Mouse (Mus musculus): ENCODE results near the gene Tmem104.

Gene Tmem104

GRCm38 (mm10) chr11:115202756-115203155, 15.5 kb downstream of the Tmem104 start:
- no peak for DNase-seq

GRCm38 (mm10) chr11:115208126-115208525, 20.8 kb downstream of the Tmem104 start:
- no peak for DNase-seq

DNA sequence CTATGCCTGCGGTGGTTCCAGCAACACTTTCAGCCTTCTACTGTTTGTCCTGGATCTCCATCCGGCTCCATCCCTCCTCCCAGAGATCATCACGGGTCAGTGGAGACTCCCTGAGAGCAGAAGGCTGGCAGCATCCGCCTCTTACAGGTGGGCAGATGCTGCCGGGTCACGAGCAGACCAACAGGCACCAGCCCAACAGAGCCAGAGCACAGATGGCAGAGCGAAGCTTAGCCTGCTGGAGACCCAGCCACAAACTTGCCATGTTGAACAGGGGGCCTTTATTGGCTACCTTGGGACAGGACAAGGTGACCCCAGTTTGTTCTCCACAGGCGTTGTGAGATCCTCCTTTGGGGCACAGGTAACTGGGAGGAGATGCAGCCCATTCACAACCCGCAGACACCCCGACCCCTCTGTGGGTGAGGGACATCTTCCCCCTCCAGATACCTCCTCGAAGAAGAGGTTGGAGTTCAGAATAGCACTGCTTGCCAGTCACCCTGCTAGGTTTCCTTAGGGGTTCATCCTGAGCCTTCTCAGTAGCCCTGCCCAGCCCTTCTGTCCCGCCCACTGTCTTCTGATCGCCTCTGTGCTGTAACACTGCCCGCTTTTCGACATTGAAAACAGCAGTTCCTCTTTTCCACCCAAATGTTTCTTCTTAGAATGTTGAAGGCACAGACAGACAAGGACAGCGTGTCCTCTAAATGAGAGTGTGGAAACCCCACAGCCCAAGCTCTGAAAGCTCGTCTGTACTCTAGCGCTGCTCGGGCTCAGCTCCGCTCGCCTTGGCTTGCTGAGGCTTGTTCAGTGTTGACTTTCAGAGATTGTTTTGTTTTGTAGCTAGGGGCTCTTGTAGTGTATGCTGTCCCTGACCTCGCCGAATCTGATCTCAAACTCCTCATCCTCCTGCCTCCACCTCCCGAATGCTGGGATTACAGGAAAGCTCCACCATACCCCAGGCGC, 21.8 kb downstream of the Tmem104 start:
- no peak for DNase-seq

GRCm38 (mm10) chr11:115209958-115210357, 22.7 kb downstream of the Tmem104 start:
- DNase-seq: no peak

DNA sequence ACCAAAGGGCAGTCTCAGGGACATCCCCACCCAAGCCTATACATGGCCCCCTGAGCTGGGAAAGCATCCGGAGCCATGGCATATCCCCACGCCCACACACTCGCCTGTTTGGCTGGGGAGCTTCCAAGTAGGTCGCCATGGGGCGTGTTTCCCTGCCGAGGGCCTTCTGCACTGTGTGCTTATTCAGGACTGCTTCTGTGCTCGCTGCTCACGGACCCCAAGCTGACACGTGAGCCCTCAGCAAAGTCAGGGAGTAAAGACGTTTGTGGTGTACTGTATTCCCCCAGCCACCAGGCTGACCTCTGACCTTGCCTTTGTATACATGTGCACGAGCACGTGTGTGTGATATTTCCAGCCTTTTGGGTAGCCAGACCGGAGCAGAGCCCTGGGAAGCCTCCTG, 24.8 kb downstream of the Tmem104 start:
- DNase-seq: no peak

- no peak for DNase-seq
Observed at GRCm38 (mm10) chr11:115215123-115215522, 27.8 kb downstream of the Tmem104 start.

DNA sequence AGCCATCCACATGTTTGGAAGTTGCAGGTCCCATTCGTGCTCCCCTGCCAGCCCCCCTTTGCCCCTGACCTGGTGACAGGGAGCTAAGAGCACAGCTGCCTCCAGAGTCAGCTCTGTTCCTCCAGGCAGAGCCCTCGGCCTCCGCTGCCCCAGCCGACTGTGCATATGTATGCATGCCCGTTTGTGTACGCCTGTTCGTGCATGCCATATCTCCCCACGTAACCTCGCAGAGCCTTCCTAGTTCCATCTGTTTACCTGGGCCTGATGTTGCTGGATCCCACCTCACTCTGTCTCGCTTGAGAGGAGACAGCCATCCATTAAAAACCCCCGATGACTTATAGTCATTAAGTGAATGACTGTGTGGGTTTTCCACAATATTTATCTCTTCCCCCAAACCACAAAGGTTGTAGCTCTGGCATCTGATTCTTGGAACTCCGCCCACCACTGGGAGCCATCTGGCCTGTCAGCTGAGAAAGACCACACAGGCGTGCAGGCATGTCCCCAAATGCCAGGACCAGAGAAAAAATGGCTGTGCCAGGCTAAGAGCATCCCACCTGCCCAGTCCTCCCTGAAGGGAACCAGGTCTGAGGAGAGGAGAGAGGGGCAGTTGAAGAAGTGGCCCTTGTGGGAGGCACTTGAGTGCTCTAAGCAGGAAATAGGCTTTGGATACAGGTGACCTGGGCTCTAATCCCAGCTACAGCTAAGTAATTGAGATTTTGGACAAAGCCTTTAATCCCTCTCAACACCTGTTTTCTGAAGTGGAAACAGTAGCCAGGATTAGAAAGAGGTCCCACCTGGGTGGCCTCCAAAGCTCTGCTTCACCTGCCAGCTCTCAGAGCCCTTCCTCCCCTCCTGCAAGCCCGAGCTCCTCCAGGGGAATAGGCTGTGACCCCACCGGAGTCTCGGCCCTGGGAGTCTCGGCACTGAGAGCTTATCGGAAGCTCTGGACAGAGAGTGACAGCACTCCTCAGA, 30.4 kb downstream of the Tmem104 start:
- DNase-seq: no peak

- DNase-seq: no peak
Observed at GRCm38 (mm10) chr11:115219263-115219662, 32.0 kb downstream of the Tmem104 start.

DNA sequence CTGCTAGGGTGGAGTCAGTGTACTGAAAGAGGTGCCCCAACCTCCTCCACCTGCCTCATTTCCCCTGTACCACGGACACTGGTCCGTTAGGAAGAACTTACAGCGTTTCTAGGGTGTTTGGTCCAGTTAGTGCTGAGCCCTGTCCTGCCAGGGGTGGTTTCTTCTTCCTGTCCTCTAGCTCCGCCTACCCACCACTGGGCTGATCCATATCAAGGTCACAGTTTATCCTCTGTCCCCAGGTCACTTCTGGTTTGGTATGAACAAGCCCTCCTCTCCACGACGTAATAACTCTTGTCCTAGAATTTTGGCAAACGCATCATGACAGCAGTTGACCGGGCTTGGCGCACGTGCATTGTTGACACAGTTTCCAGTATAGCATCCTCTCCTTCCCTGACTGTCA, 32.4 kb downstream of the Tmem104 start:
- no peak for DNase-seq

DNA sequence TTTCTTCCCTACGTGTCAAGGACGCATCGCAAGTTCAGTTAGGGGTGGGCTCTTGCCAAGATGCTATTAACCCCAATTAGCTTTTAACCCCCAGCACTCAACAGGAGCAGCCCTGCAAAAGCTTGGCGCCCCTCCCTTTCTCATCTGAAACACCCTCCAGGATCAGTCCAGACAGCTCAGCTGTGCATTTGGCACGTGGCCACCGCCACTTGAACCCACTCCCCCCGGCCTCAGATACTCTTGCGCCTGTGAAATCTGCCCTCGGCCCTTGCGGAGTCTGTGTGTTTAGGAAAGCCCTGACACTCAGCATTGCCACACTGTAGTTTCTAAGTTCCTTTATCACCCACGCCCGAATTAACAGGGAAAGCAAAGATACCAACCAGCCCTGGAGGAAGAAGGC, 34.8 kb downstream of the Tmem104 start:
- DNase-seq: no peak

GRCm38 (mm10) chr11:115222570-115222969, 35.3 kb downstream of the Tmem104 start:
- no peak for DNase-seq

- no peak for DNase-seq
Observed at GRCm38 (mm10) chr11:115223451-115223850, 36.2 kb downstream of the Tmem104 start.

- no peak for DNase-seq
Observed at GRCm38 (mm10) chr11:115223877-115224276, 36.6 kb downstream of the Tmem104 start.

DNA sequence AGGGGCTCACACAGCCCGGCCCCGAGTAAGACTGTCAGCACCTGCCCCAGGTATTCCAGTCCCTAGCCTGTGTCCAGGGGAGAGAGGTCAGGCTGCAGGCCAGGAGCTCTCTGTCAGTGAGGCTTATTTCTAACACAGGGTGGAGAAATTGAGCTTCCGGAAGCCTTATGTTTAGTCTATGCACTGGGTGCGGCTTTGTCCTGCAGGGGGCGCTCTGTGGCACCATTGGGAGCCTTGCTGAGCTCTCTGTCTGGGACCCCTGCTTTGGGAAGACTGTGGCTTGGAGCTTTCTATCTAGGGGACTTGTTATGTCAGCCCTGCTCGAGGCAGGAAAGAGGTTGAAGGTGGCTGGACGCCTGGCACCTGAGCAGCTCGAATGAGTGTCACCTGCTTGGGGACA, 37.6 kb downstream of the Tmem104 start:
- DNase-seq: peak in 1 of 2 experiments; percentile 34

DNA sequence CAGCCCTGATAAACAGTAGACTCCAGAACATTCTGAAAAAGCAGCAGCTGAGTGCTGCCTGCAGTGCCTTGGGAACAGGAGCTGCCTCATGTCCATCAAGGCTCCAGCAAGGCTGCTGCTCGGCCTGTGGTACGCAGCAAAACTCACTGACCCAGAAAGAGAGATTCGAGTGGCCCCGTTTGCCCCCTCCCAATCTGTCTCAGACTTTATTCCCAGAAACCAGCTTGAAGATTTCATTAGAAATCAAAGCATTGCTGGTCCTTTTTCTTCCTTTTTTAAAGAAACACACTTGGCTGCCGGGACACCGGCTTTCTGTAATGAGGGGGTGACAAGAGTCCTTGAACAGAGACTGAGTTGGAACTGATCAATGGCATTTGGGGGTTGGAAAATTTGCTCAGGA, 38.0 kb downstream of the Tmem104 start:
- DNase-seq: no peak

DNA sequence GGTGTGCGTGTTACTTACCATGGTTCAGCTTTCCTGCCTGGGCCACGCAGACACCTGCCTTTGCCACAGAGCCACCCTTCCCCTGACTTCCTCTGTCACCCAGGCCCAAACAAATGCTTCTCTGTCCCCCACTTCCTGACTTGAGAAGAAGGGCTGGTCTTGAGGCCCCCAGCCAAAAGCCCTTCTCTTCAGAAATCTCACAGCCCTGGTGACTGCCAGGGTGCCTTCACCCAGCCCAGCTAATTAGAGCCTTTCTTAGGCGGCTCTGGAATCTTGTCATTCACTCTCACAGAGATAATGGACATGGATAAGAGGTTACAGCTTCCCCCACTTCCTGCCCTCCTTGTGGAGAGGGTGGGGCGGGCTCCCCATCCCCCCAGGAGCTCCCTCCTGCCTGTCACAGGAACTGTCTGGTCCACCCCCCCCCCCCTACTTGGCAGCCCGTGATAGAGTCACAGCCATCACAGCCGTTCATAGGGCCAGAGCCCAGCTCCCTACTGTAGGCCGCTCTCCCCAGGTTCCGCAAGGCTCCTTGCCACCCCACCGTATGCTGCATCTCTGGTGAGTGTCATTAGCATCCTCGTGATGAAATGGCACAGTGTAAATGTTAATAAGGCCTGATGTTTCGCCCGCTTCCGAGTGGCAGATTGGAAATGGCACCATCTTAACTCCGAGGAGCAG, 39.7 kb downstream of the Tmem104 start:
- DNase-seq: no peak

GRCm38 (mm10) chr11:115227640-115228039, 40.4 kb downstream of the Tmem104 start:
- DNase-seq: no peak

DNA sequence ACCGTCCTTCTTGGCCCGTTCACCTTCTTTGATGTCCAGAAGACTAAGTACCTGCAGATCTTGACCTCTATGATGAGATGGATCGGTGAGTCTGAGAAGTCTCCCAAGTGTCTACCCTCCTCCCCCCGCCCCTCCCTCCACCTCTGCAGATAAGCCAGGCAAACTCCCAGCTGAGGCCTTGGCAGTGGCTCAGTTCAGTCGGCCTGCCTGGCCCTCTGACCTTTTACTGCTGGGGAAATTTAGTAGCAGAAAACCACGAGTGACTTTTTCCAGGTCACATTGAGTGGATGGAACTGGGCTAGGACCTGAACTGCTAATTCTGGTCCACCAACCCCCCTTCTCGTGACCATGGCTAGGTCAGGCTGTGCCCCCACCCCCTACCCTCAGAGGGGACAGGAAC, 41.1 kb downstream of the Tmem104 start:
- no peak for DNase-seq

GRCm38 (mm10) chr11:115229021-115229930, 42.0 kb downstream of the Tmem104 start:
- no peak for DNase-seq

- DNase-seq: peak; percentile 32 to 39
Observed at GRCm38 (mm10) chr11:115231168-115231915, 44.1 kb downstream of the Tmem104 start.

- DNase-seq: no peak
Observed at GRCm38 (mm10) chr11:115231924-115232323, 44.6 kb downstream of the Tmem104 start.

All from spleen, adult 18-20 months (tissue).